Comparison of ENCODE assay signal across 20 mouse cellular contexts in the genomic region with DNA sequence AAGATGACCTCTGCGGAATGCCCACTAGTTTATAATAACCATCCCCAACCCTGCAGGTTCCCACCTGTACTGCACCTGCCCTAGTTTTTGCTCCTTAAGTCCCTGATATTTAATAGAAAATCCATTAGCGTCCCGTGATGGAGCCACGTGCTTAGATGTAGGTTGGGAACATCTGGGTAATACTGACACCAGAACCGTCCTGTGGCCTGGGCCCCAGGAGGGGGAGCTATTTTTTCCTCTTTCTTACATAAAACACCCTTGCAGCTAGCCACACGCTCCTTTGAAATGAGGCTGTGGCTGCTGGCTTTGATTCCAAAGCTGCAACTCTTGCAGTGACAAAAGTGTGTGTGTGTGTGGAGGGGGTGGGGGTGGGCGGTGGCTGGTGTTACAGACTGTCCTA. TPM values are rescaled to one million over a fixed set of nuclear protein-coding genes. Genes with fewer than 3 reads are reported as not detected.
DNase-seq lines count a peak whose midpoint lies in the region; ATAC-seq and TF ChIP-seq lines count a peak whose summit lies in the region.
"Had no signal": no experiment of that assay in that cellular context is flagged by ENCODE, and none has a peak within 500 bp of the region (broad histone marks: within the 10 kb centered on the region; RNA-seq: fewer than 3 reads in every experiment).

No protein-coding gene starts in this region.

- H3K27ac ChIP-seq in midbrain, postnatal 0 days (ENCODE audit: low read depth, low read length) = no peak overlapping the region
- no peak overlapping the region for H3K27ac ChIP-seq in midbrain, embryonic 16.5 days (ENCODE audit: low read length)
- H3K27ac ChIP-seq in stomach, postnatal 0 days (replicated peaks) = no peak overlapping the region
- no peak overlapping the region for H3K27ac ChIP-seq in forebrain, embryonic 13.5 days
- no peak overlapping the region for H3K27ac ChIP-seq in forebrain, postnatal 0 days (ENCODE audit: low read depth, low read length)
- H3K27ac ChIP-seq: embryonic facial prominence, embryonic 10.5 days; heart, embryonic 13.5 days; hindbrain, embryonic 15.5 days had no signal

- no peak overlapping the region for H3K4me2 ChIP-seq in midbrain, postnatal 0 days (ENCODE audit: low read depth, low read length, poor library complexity, severe bottlenecking)
- H3K4me2 ChIP-seq in midbrain, embryonic 16.5 days (ENCODE audit: low read length) = no peak overlapping the region
- no peak overlapping the region for H3K4me2 ChIP-seq in stomach, postnatal 0 days (replicated peaks; ENCODE audit: low read depth)
- no peak overlapping the region for H3K4me2 ChIP-seq in forebrain, embryonic 13.5 days
- H3K4me2 ChIP-seq in forebrain, postnatal 0 days (ENCODE audit: low read depth) = no peak overlapping the region
- H3K4me2 ChIP-seq: heart, embryonic 13.5 days; hindbrain, embryonic 15.5 days had no signal

- no peak for DNase-seq in midbrain, postnatal 0 days (ENCODE audit: low spot score)
- DNase-seq in R1 (ENCODE audit: low read depth, low spot score) = peak; percentile 54
- DNase-seq in stomach, postnatal 0 days (ENCODE audit: low spot score) = no peak
- DNase-seq in forebrain, postnatal 0 days = no peak
- DNase-seq in c-Kit-positive CD71-positive TER-119-positive erythroid progenitor cells, embryonic 14.5 days (ENCODE audit: low spot score) = no peak
- DNase-seq: cerebellum, adult 2 months; gastrocnemius, postnatal 36 days; heart, adult 11 months; heart, postnatal 36 days had no signal

- TF ChIP-seq EP300 in stomach, postnatal 0 days (optimal IDR thresholded peaks at IDR 0.05) = no peak

- no peaks in the 10 kb centered on the region for H3K36me3 ChIP-seq in midbrain, postnatal 0 days (ENCODE audit: insufficient read depth, low read length)
- no peaks in the 10 kb centered on the region for H3K36me3 ChIP-seq in midbrain, embryonic 16.5 days (ENCODE audit: control insufficient read depth, insufficient read depth, low read length)
- no peaks in the 10 kb centered on the region for H3K36me3 ChIP-seq in E14TG2a.4 (ENCODE audit: insufficient read depth, low read length)
- H3K36me3 ChIP-seq in stomach, postnatal 0 days (ENCODE audit: control insufficient read depth, insufficient read depth, low read length) = no peaks in the 10 kb centered on the region
- no peaks in the 10 kb centered on the region for H3K36me3 ChIP-seq in forebrain, embryonic 13.5 days (ENCODE audit: poor library complexity, severe bottlenecking)
- H3K36me3 ChIP-seq in forebrain, postnatal 0 days (ENCODE audit: insufficient read depth) = no peaks in the 10 kb centered on the region
- H3K36me3 ChIP-seq: embryonic facial prominence, embryonic 10.5 days; heart, embryonic 13.5 days; hindbrain, embryonic 15.5 days had no signal

- TF ChIP-seq CTCF in midbrain, postnatal 0 days (IDR thresholded peaks at IDR 0.05) = 0 out of 2 replicates have a peak, but pooled peaks have one; percentile 12
- peak; percentile 29; the same call in 1 of the 2 replicates for TF ChIP-seq CTCF in E14TG2a.4 (conservative IDR thresholded peaks at IDR 0.05; ENCODE audit: low read length)
- peak; percentile 7; the same call in 1 of the 2 replicates for TF ChIP-seq CTCF in stomach, postnatal 0 days (IDR thresholded peaks at IDR 0.05; ENCODE audit: low read depth)
- no peak for TF ChIP-seq CTCF in forebrain, postnatal 0 days (IDR thresholded peaks at IDR 0.05; ENCODE audit: low read depth)

- no peak overlapping the region for H3K4me3 ChIP-seq in midbrain, postnatal 0 days (ENCODE audit: low read depth, low read length)
- no peak overlapping the region for H3K4me3 ChIP-seq in midbrain, embryonic 16.5 days (ENCODE audit: low read depth, low read length)
- H3K4me3 ChIP-seq in E14TG2a.4 (replicated peaks; ENCODE audit: low read length) = no peak overlapping the region
- no peak overlapping the region for H3K4me3 ChIP-seq in stomach, postnatal 0 days (ENCODE audit: low read depth, low read length)
- H3K4me3 ChIP-seq in forebrain, embryonic 13.5 days = no peak overlapping the region
- no peak overlapping the region for H3K4me3 ChIP-seq in forebrain, postnatal 0 days (ENCODE audit: low read depth, low read length)
- H3K4me3 ChIP-seq: embryonic facial prominence, embryonic 10.5 days; heart, embryonic 13.5 days; hindbrain, embryonic 15.5 days had no signal

- peaks cover 11% of the 10 kb centered on the region; the same call in 1 of the 2 replicates for H3K27me3 ChIP-seq in midbrain, postnatal 0 days (ENCODE audit: insufficient read depth, low read length)
- no peaks in the 10 kb centered on the region; the same call in none of the 2 replicates for H3K27me3 ChIP-seq in midbrain, embryonic 16.5 days (ENCODE audit: control insufficient read depth, insufficient read depth, low read depth, low read length)
- H3K27me3 ChIP-seq in E14TG2a.4 (ENCODE audit: insufficient read depth, low read length) = peaks cover 51% of the 10 kb centered on the region
- H3K27me3 ChIP-seq in stomach, postnatal 0 days (ENCODE audit: control insufficient read depth, insufficient read depth, low read length) = no peaks in the 10 kb centered on the region
- peaks cover 41% of the 10 kb centered on the region for H3K27me3 ChIP-seq in forebrain, embryonic 13.5 days
- H3K27me3 ChIP-seq in forebrain, postnatal 0 days (ENCODE audit: insufficient read depth, low read length) = peaks cover 3% of the 10 kb centered on the region; the same call in 1 of the 2 replicates

- no peak for ATAC-seq in midbrain, postnatal 0 days (ENCODE audit: low FRiP score)
- no peak for ATAC-seq in midbrain, embryonic 16.5 days
- no peak for ATAC-seq in stomach, postnatal 0 days (ENCODE audit: low FRiP score, low TSS enrichment)
- ATAC-seq in forebrain, embryonic 13.5 days = no peak
- ATAC-seq in forebrain, postnatal 0 days = no peak
- ATAC-seq: forebrain, embryonic 14.5 days; intestine, embryonic 16.5 days had no signal

- WGBS in midbrain, postnatal 0 days = 35% methylated on average over 7 of the region's 7 CpGs
- 29% methylated on average over 7 of the region's 7 CpGs for WGBS in midbrain, embryonic 16.5 days
- 26% methylated on average over 7 of the region's 7 CpGs for WGBS in stomach, postnatal 0 days
- WGBS in forebrain, embryonic 13.5 days = 35% methylated on average over 7 of the region's 7 CpGs
- WGBS in forebrain, postnatal 0 days = 38% methylated on average over 7 of the region's 7 CpGs

- peaks cover under 1% of the 10 kb centered on the region; the same call in 1 of the 2 replicates for H3K4me1 ChIP-seq in midbrain, postnatal 0 days (ENCODE audit: insufficient read depth, low read length)
- peaks cover 17% of the 10 kb centered on the region for H3K4me1 ChIP-seq in midbrain, embryonic 16.5 days (ENCODE audit: control insufficient read depth, insufficient read depth, low read length)
- H3K4me1 ChIP-seq in E14TG2a.4 (replicated peaks; ENCODE audit: low read depth, low read length) = peaks cover 44% of the 10 kb centered on the region
- no peaks in the 10 kb centered on the region for H3K4me1 ChIP-seq in stomach, postnatal 0 days (replicated peaks; ENCODE audit: control insufficient read depth, insufficient read depth)
- peaks cover 28% of the 10 kb centered on the region for H3K4me1 ChIP-seq in forebrain, embryonic 13.5 days
- H3K4me1 ChIP-seq in forebrain, postnatal 0 days (ENCODE audit: insufficient read depth) = 0 out of 2 replicates have a peak, but pooled peaks cover 3% of the 10 kb centered on the region

- H3K9ac ChIP-seq in midbrain, postnatal 0 days (replicated peaks; ENCODE audit: low read length, poor library complexity, severe bottlenecking) = no peak overlapping the region
- H3K9ac ChIP-seq in midbrain, embryonic 16.5 days (ENCODE audit: low read depth, low read length) = no peak overlapping the region
- H3K9ac ChIP-seq in stomach, postnatal 0 days (ENCODE audit: low read length) = no peak overlapping the region
- no peak overlapping the region for H3K9ac ChIP-seq in forebrain, embryonic 13.5 days
- no peak overlapping the region for H3K9ac ChIP-seq in forebrain, postnatal 0 days
- H3K9ac ChIP-seq: heart, embryonic 13.5 days; hindbrain, embryonic 15.5 days had no signal

- H3K9me3 ChIP-seq in midbrain, postnatal 0 days (ENCODE audit: low read length) = no peaks in the 10 kb centered on the region
- H3K9me3 ChIP-seq in midbrain, embryonic 16.5 days (replicated peaks; ENCODE audit: control insufficient read depth, low read length, poor library complexity, severe bottlenecking) = no peaks in the 10 kb centered on the region
- H3K9me3 ChIP-seq in E14TG2a.4 (ENCODE audit: low read length) = peaks cover 4% of the 10 kb centered on the region; the same call in 1 of the 2 replicates
- no peaks in the 10 kb centered on the region for H3K9me3 ChIP-seq in stomach, postnatal 0 days (ENCODE audit: control insufficient read depth, low read length)
- no peaks in the 10 kb centered on the region for H3K9me3 ChIP-seq in forebrain, embryonic 13.5 days (replicated peaks)
- no peaks in the 10 kb centered on the region for H3K9me3 ChIP-seq in forebrain, postnatal 0 days (ENCODE audit: low read length)
- H3K9me3 ChIP-seq: embryonic facial prominence, embryonic 10.5 days; heart, embryonic 13.5 days; hindbrain, embryonic 15.5 days had no signal

RNA-seq across cellular contexts. Expression of a gene that starts 2.1 kb away (rescaled TPM):
- total RNA-seq in midbrain, postnatal 0 days (2014; rRNA removed) = 2.3 and 2.8 TPM in 2 replicates
- polyA plus RNA-seq in midbrain, postnatal 0 days (2015; fragmentation: Nextera tagmentation; extraction: Ambion mirVana) = 0.33 and 0.60 TPM in 2 replicates
- 0.80 and 0.87 TPM in 2 replicates for polyA plus RNA-seq in midbrain, embryonic 16.5 days (2015; fragmentation: Nextera tagmentation; extraction: Ambion mirVana)
- 0.86 and 1.4 TPM in 2 replicates for polyA plus RNA-seq in stomach, postnatal 0 days (2015; fragmentation: Nextera tagmentation; extraction: Ambion mirVana)
- polyA plus RNA-seq in forebrain, embryonic 13.5 days (2015; fragmentation: Nextera tagmentation; extraction: Ambion mirVana) = 0.15 and 0.23 TPM in 2 replicates
- total RNA-seq in forebrain, postnatal 0 days (2014; rRNA removed) = 1.8 TPM in 2 replicates
- polyA plus RNA-seq in forebrain, postnatal 0 days (2015; fragmentation: Nextera tagmentation; extraction: Ambion mirVana) = 0.52 and 0.88 TPM in 2 replicates
- total RNA-seq: gastrocnemius, adult 18-20 months; gastrocnemius, postnatal 36 days; heart, postnatal 36 days had no signal
- polyA plus RNA-seq: C2C12; heart, embryonic 13.5 days; heart, postnatal 0 days had no signal

RNA-seq across cellular contexts. Expression of a gene that starts 30.2 kb away (rescaled TPM):
- 70.8 and 93.0 TPM in 2 replicates for total RNA-seq in midbrain, postnatal 0 days (2014; rRNA removed)
- polyA plus RNA-seq in midbrain, postnatal 0 days (2015; fragmentation: Nextera tagmentation; extraction: Ambion mirVana) = 94.5 and 96.9 TPM in 2 replicates
- 70.4 and 71.7 TPM in 2 replicates for polyA plus RNA-seq in midbrain, embryonic 16.5 days (2015; fragmentation: Nextera tagmentation; extraction: Ambion mirVana)
- polyA plus RNA-seq in stomach, postnatal 0 days (2015; fragmentation: Nextera tagmentation; extraction: Ambion mirVana) = 62.6 and 65.2 TPM in 2 replicates
- 68.4 and 78.9 TPM in 2 replicates for polyA plus RNA-seq in forebrain, embryonic 13.5 days (2015; fragmentation: Nextera tagmentation; extraction: Ambion mirVana)
- total RNA-seq in forebrain, postnatal 0 days (2014; rRNA removed) = 45.1 and 62.6 TPM in 2 replicates
- 94.0 and 97.3 TPM in 2 replicates for polyA plus RNA-seq in forebrain, postnatal 0 days (2015; fragmentation: Nextera tagmentation; extraction: Ambion mirVana)

RNA-seq across cellular contexts. Expression of a gene that starts 44.1 kb away (rescaled TPM):
- total RNA-seq in midbrain, postnatal 0 days (2014; rRNA removed) = 28.9 and 34.0 TPM in 2 replicates
- 18.3 and 19.6 TPM in 2 replicates for polyA plus RNA-seq in midbrain, postnatal 0 days (2015; fragmentation: Nextera tagmentation; extraction: Ambion mirVana)
- polyA plus RNA-seq in midbrain, embryonic 16.5 days (2015; fragmentation: Nextera tagmentation; extraction: Ambion mirVana) = 25.3 and 31.3 TPM in 2 replicates
- 15.7 and 18.5 TPM in 2 replicates for polyA plus RNA-seq in stomach, postnatal 0 days (2015; fragmentation: Nextera tagmentation; extraction: Ambion mirVana)
- 50.0 and 51.5 TPM in 2 replicates for polyA plus RNA-seq in forebrain, embryonic 13.5 days (2015; fragmentation: Nextera tagmentation; extraction: Ambion mirVana)
- 40.9 and 44.7 TPM in 2 replicates for total RNA-seq in forebrain, postnatal 0 days (2014; rRNA removed)
- 27.7 and 29.2 TPM in 2 replicates for polyA plus RNA-seq in forebrain, postnatal 0 days (2015; fragmentation: Nextera tagmentation; extraction: Ambion mirVana)

RNA-seq across cellular contexts. Expression of a gene that starts 44.4 kb away (rescaled TPM):
- 82.4 and 97.3 TPM in 2 replicates for total RNA-seq in midbrain, postnatal 0 days (2014; rRNA removed)
- 128 and 138 TPM in 2 replicates for polyA plus RNA-seq in midbrain, postnatal 0 days (2015; fragmentation: Nextera tagmentation; extraction: Ambion mirVana)
- polyA plus RNA-seq in midbrain, embryonic 16.5 days (2015; fragmentation: Nextera tagmentation; extraction: Ambion mirVana) = 123 and 133 TPM in 2 replicates
- 287 and 315 TPM in 2 replicates for polyA plus RNA-seq in stomach, postnatal 0 days (2015; fragmentation: Nextera tagmentation; extraction: Ambion mirVana)
- polyA plus RNA-seq in forebrain, embryonic 13.5 days (2015; fragmentation: Nextera tagmentation; extraction: Ambion mirVana) = 146 and 148 TPM in 2 replicates
- total RNA-seq in forebrain, postnatal 0 days (2014; rRNA removed) = 80.5 and 80.9 TPM in 2 replicates
- 121 and 125 TPM in 2 replicates for polyA plus RNA-seq in forebrain, postnatal 0 days (2015; fragmentation: Nextera tagmentation; extraction: Ambion mirVana)
